Mouse (Mus musculus): ENCODE measurements around the gene Id3. TPM values are rescaled to one million over a fixed set of nuclear protein-coding genes. Genes with fewer than 3 reads are reported as not detected.

Id3 gene
- polyA plus RNA-seq, 1 experiment, result 357 TPM

DNA sequence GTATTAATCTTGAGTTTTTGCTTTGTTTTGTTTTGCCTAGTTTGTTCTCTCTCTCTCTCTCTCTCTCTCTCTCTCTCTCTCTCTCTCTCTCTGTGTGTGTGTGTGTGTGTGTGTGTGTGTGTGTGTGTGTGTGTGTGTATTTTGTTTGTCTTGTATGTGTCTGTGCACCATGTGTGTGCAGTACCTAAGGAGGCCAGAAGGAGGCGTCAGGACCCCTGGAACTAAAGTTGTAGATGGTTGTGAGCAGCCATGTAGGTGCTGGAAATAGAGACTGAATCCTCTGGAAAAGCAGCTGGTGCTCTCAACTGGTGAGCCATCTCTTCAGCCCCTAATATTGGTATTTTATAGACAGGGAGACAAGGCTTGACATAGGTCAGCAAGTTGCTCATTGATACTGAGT, 13.5 kb upstream of the Id3 start:
- no peak overlapping the region for H3K27ac ChIP-seq (ENCODE audit: control insufficient read depth, insufficient read depth, low read length)
- WGBS, result 96% methylated on average over 1 of the region's 1 CpGs
- peaks cover 33% of the 10 kb centered on the region for H3K4me1 ChIP-seq (replicated peaks; ENCODE audit: control insufficient read depth, insufficient read depth, low read length)
- no peaks in the 10 kb centered on the region for H3K36me3 ChIP-seq (ENCODE audit: control insufficient read depth, insufficient read depth, low read length)
- no peak for TF ChIP-seq POLR2A (IDR thresholded peaks at IDR 0.05; ENCODE audit: control insufficient read depth, extremely low read depth, insufficient read depth, low read length, poor library complexity)
- no peak for TF ChIP-seq CTCF (IDR thresholded peaks at IDR 0.05; ENCODE audit: borderline replicate concordance, control insufficient read depth, extremely low read depth, insufficient read depth, low read length, poor library complexity)
- DNase-seq, result no peak
- no peak overlapping the region for H3K4me3 ChIP-seq (ENCODE audit: control insufficient read depth, insufficient read depth, low read length)
- H3K27me3 ChIP-seq (ENCODE audit: control insufficient read depth, insufficient read depth, low read length), result no peaks in the 10 kb centered on the region; the same call in 1 of the 2 replicates

DNA sequence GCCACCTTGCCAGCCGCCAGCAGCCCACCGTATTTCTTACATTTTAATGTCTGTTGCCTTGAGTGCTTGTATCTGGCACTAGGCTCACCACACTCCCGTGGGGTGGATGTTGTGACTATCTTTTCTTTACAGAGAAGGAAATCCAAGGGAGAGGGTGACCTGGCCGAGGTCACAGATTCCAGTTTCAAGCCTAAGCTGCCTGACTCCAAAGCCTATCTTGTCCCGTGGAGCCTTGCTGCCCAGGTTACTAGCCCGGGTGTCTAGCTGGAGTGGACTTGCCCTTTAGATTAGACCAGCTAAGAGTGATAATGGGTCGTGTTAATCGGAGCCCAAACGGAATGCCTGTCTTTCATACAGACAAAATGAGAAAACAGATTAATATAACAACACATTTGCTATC, 9.5 kb upstream of the Id3 start:
- H3K4me3 ChIP-seq (ENCODE audit: control insufficient read depth, insufficient read depth, low read length), result no peak overlapping the region
- H3K27me3 ChIP-seq (ENCODE audit: control insufficient read depth, insufficient read depth, low read length), result no peaks in the 10 kb centered on the region; the same call in 1 of the 2 replicates
- no peak overlapping the region for H3K27ac ChIP-seq (ENCODE audit: control insufficient read depth, insufficient read depth, low read length)
- H3K36me3 ChIP-seq (ENCODE audit: control insufficient read depth, insufficient read depth, low read length), result no peaks in the 10 kb centered on the region
- DNase-seq, result no peak
- peaks cover 18% of the 10 kb centered on the region for H3K4me1 ChIP-seq (replicated peaks; ENCODE audit: control insufficient read depth, insufficient read depth, low read length)
- 47% methylated on average over 9 of the region's 9 CpGs for WGBS
- no peak for TF ChIP-seq CTCF (IDR thresholded peaks at IDR 0.05; ENCODE audit: borderline replicate concordance, control insufficient read depth, extremely low read depth, insufficient read depth, low read length, poor library complexity)
- TF ChIP-seq POLR2A (IDR thresholded peaks at IDR 0.05; ENCODE audit: control insufficient read depth, extremely low read depth, insufficient read depth, low read length, poor library complexity), result no peak

GRCm38 (mm10) chr4:136134418-136134977, 8.8 kb upstream of the Id3 start:
- Histone ChIP-seq H3K27me3 (ENCODE audit: control insufficient read depth, insufficient read depth, low read length) (no peaks in the 10 kb centered on the region; the same call in 1 of the 2 replicates), H3K4me1 (replicated peaks; ENCODE audit: control insufficient read depth, insufficient read depth, low read length) (peaks cover 18% of the 10 kb centered on the region)
- DNase-seq, result no peak

GRCm38 (mm10) chr4:136134978-136135873, 8.1 kb upstream of the Id3 start:
- Histone ChIP-seq H3K4me1 (replicated peaks; ENCODE audit: control insufficient read depth, insufficient read depth, low read length) (peaks cover 21% of the 10 kb centered on the region), H3K27me3 (ENCODE audit: control insufficient read depth, insufficient read depth, low read length) (no peaks in the 10 kb centered on the region; the same call in 1 of the 2 replicates), H3K36me3 (ENCODE audit: control insufficient read depth, insufficient read depth, low read length) (no peaks in the 10 kb centered on the region), H3K4me3 (ENCODE audit: control insufficient read depth, insufficient read depth, low read length) (peak overlapping the region; percentile 48), H3K27ac (ENCODE audit: control insufficient read depth, insufficient read depth, low read length) (no peak overlapping the region)
- 18% methylated on average over 50 of the region's 50 CpGs for WGBS
- no peak for TF ChIP-seq CTCF (IDR thresholded peaks at IDR 0.05; ENCODE audit: borderline replicate concordance, control insufficient read depth, extremely low read depth, insufficient read depth, low read length, poor library complexity)
- TF ChIP-seq POLR2A (IDR thresholded peaks at IDR 0.05; ENCODE audit: control insufficient read depth, extremely low read depth, insufficient read depth, low read length, poor library complexity), result no peak
- no peak for DNase-seq

More at GRCm38 (mm10) chr4:136134418-136134977, 8.8 kb upstream of the Id3 start:
- Histone ChIP-seq H3K4me3 (ENCODE audit: control insufficient read depth, insufficient read depth, low read length) (peak overlapping the region; percentile 48), H3K27ac (ENCODE audit: control insufficient read depth, insufficient read depth, low read length) (no peak overlapping the region), H3K36me3 (ENCODE audit: control insufficient read depth, insufficient read depth, low read length) (no peaks in the 10 kb centered on the region)
- WGBS, result 4% methylated on average over 15 of the region's 15 CpGs
- TF ChIP-seq CTCF (IDR thresholded peaks at IDR 0.05; ENCODE audit: borderline replicate concordance, control insufficient read depth, extremely low read depth, insufficient read depth, low read length, poor library complexity) (no peak), POLR2A (IDR thresholded peaks at IDR 0.05; ENCODE audit: control insufficient read depth, extremely low read depth, insufficient read depth, low read length, poor library complexity) (no peak)

GRCm38 (mm10) chr4:136135874-136136728, 7.2 kb upstream of the Id3 start:
- peaks cover 26% of the 10 kb centered on the region for H3K4me1 ChIP-seq (replicated peaks; ENCODE audit: control insufficient read depth, insufficient read depth, low read length)
- H3K4me3 ChIP-seq (ENCODE audit: control insufficient read depth, insufficient read depth, low read length), result no peak overlapping the region
- H3K27me3 ChIP-seq (ENCODE audit: control insufficient read depth, insufficient read depth, low read length), result no peaks in the 10 kb centered on the region; the same call in 1 of the 2 replicates
- TF ChIP-seq POLR2A (IDR thresholded peaks at IDR 0.05; ENCODE audit: control insufficient read depth, extremely low read depth, insufficient read depth, low read length, poor library complexity), result no peak
- 91% methylated on average over 9 of the region's 9 CpGs for WGBS
- no peak for DNase-seq
- H3K27ac ChIP-seq (ENCODE audit: control insufficient read depth, insufficient read depth, low read length), result no peak overlapping the region
- H3K36me3 ChIP-seq (ENCODE audit: control insufficient read depth, insufficient read depth, low read length), result no peaks in the 10 kb centered on the region
